Mouse (Mus musculus) G1E-ER4 (cell line): Measurements from ENCODE around the gene Cyp2d9. TPM values are rescaled to one million over a fixed set of nuclear protein-coding genes. Genes with fewer than 3 reads are reported as not detected.
"Not testable (repeated sequence)": the region's sequence is repeated elsewhere in the genome, so short reads cannot be mapped to it uniquely, and the experiment has no call there.

Experiments
- GATA1 ChIP-seq: IDR thresholded peaks from one replicate; pipeline ENCODE4 v1.8.0; 2012; ENCODE audit warnings: low read length, inconsistent platforms
- polyA plus RNA-seq: library from polyadenylated mRNA; stranded (reverse); fragments of >175 nt; gene quantifications from 2 replicates; pipeline ENCODE4 v1.2.3, GENCODE M21; 2012

The Cyp2d9 gene
- polyA plus RNA-seq, result not detected in 2 replicates

DNA sequence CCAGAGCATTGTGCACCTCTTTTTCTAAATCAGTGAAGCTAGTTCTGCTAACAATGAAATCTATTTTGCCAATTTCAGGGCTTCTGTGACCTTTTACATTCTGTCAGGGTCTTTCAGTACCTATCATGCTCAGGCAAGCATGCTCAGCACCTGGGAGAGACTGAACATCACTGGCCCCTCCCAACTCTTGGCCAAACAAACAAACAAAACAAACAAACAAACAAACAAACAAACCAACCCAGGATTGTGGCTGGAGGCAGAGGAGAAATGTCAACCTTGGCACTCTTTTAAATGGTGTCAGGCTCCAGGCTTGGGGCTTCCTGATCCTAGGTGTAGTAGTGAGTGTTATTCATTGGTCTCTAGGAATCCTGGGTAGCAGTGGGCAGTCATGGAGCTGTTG, at the start of gene Cyp2d9:
Gene Cyp2d9, plus strand, starts transcription at position 301 of the 400 bp plus-strand sequence.
- no peak for TF ChIP-seq GATA1

DNA sequence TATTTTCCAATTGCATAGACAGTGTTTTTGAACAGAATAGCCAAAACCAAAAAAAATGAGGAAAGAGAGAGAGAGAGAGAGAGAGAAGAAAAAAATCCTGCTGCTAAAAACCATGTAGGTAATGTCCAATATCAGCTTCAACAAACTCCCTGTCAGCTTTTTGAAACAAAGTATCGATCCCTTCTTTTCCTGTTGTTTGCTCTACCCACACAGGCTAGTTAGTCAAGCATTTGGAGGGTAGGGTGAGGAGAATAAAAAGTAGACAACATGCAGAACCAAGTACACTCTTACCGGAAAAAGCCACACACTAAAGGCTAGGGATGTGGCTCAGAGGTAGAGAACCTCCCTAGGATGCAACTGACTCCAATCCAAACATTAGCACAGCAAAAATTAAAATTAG, 47.5 kb upstream of the Cyp2d9 start:
- TF ChIP-seq GATA1, result no peak

DNA sequence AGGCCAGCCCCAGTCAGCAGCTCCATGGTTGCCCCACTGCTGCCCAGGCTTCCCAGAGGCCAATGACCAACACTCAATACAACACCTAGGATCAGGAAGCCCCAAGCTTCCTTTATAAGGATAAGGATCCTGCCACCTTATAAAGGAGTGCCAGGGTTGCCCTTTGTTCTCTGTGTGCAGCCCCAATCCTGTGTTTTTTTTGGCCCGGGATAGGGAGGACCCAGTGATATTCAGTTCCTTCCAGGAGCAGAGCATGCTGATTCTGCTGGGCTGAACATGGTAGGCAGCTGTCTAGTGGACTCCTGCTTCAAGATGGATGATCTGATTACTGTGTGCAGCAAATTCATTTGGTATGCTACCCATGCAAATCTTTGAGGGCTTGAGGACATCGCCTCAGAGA, 39.3 kb upstream of the Cyp2d9 start, which contains the start of gene Cyp2d11:
Gene Cyp2d11, minus strand, starts transcription at position 101 of the 400 bp plus-strand sequence.
- not testable (repeated sequence) for TF ChIP-seq GATA1

DNA sequence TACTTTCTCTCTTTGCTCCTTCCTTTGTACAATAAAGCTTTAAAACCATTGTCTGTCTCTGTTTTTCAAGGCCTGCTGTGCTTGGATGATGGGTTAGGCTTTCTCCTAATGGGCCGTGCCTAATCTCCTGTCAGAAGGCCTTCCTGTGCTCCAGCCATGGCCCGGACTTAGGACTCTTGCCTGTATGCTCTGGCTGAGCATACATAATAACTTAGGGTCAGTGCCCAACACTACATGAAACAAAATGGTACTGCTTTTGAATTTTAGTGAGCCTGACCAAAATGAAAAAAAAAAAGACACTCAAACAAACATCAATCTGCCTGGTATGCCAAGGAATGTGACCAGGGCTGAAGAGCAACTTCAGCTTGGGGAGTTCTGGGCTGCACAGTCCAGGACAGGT, 31.7 kb upstream of the Cyp2d9 start:
- no peak for TF ChIP-seq GATA1

DNA sequence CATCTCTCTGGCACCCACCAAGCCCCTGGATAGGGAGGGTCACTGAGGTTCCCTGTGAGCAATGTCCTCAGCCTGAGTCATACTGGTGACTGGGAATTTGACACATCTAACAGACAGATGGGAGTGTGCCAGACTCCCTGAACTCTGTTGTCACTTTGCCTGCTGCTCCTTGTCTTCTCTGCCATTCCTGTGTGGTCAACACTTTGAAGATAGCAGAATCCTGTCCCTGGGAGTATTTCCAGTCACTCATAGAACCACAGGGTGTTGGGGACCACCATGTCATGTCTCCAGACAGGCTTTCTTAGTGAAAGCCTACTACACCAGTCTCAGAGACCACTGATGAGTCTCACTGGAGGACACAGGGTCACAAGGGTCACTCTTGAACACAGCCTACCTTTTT, 31.1 kb upstream of the Cyp2d9 start:
- TF ChIP-seq GATA1, result no peak

DNA sequence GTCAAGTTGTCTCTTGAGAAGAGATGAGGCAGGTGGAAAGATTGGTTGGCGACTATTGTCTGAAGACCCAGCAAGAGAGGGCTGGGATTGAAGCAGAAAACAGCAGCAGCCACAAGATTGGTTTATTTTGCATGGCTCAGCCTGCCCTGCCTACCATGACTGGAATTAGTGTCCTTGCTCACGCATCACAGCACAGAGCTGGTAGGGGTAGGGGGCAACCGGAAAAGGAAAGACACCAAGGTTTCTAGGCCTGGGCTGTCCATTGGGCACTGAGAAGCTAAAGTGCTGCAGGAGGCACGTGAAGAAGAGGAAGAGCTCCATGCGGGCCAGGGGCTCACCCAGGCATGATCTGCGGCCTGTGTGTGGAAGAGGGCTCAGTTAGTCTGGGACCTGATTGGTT, 30.5 kb upstream of the Cyp2d9 start:
- no peak for TF ChIP-seq GATA1

DNA sequence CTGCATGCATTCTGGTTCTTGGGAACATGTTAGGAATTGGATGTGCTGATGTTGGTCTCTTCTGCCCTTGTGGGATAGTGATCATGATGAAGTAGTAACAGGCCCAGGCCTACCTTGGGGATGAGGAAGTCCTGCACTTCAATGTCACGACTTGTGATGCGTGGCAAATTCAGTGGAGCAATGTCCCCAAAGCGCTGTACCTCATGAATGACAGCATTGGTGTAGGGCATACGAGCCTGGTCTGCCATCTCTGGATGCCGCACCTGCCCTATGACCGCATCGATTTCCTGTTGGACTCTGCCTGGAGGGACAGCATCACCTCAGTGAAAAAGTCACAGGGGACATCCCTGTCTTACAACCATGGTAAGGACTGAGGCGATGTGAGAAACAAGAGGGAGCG, 29.6 kb upstream of the Cyp2d9 start:
- TF ChIP-seq GATA1, result no peak

DNA sequence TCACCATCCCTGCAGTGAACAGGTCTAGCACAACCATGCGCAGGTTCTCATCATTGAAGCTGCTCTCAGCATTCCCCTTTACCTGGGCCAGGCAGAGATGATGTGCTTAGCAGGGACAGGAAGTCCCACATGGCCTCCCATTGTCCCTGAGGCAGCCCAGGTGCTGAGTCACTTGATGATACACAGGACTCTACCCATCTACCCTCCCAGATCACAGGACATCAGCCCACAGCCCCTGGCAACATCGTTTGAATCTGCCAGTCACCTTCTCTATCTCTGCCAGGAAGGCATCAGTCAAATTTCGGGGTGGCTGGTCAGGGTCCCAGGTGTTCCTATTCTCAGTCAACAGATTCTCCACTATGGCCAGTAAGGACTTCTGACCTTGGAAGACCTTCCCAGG, 29.1 kb upstream of the Cyp2d9 start:
- TF ChIP-seq GATA1, result no peak

DNA sequence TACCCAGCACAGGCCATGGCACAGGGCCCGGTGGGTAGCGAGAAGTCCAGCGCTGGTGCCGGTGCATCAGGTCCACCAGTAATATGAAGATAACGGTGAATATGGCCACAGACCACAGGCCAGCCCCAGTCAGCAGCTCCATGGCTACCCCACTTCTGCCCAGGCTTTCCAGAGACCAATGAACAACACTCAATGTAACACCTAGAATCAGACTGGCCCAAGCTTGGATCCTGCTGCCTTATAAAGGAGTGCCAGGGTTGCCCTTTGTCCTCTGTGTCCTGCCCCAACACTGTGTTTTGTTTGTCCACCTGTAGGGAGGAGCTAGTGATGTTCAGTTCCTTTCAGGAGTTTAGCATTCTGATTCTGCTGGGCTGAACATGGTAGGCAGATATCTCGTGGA, 26.3 kb upstream of the Cyp2d9 start, which contains the start of gene Cyp2d10:
Gene Cyp2d10, minus strand, starts transcription at position 215 of the 400 bp plus-strand sequence.
- TF ChIP-seq GATA1, result no peak

DNA sequence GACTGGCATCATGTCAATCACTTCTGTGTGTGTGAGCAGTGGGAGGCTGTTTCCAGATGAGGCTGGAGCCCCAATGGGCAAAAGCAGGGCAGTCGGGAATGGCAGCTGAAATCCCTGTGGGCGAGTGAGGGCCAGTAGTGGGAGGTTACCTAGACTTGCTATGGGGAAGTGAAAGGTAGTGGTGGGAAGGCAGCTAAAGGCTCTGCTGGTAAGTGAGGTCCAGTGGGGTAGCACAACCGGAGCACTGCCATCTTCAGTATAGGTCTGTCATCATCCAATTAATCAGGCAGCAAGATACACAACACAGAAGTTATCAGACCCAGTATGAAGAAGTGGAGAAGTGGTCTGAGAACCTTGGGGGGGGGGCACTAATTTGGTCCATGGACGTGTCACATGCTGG, 25.7 kb upstream of the Cyp2d9 start:
- no peak for TF ChIP-seq GATA1

DNA sequence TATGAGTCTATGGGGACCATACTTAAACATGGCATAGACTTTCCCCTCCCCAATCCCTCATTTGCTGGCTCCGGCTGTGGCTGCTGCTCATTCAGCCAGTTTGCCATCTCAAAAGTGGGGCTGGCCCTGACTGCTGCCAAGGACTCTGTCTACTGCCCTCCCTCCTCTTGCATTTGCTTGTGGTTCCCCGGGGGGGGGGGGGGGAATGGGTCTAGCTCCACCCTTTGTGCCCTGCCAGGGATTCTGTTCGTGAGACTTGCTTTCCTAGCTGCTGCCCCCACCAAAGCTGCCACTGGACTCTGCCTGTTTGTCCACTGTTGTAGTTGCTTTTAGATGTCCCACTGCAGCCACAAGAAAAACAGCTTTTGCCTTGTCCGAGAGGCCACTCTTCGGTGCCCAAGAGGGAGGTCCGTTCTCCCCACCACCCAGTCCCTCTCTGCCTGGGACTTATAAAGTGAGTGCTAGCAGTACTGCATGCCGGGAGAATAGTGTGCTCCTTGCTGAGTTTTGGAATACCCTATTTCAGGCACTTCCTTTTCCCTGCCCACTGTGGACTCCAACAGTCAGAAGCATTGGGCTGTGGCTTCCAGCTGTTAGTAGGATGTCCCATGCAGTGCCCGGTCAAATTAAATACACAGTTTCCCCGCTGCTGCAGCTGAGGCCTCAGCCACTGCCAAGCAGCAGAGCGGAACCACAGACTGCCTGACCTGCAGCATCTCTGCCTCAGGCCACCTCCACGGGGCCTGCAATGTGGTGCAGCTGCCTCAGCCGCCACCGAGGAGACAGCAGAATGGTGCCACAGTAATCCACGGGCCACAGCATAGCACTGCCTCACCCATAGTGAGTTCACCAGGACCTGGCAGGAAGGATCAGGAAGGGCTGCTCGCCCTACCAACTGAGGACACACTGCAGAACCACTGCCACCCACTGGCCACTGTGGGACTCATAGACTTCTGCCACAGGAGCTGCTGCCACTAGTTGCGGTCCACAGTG, 16.1 kb upstream of the Cyp2d9 start:
- TF ChIP-seq GATA1, result no peak

DNA sequence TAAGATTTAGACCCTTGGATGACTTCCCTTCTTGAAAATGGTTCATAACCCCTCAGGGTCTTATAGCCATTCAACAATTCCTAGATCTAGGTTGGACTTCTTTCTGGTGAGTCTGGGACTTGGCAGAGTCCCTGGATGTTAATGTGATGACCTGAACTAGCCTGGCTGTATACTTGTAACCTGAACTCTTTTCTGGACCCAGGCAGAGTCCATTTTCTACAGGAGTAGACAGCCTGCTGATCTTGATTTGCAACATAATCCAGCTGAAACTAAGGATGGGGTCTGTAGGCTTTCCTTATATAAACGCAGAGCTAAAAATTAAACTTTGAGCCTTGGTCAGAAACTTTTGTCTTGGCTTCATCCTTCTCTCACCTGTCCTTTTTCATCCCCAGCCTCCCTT, 14.6 kb upstream of the Cyp2d9 start:
- no peak for TF ChIP-seq GATA1

DNA sequence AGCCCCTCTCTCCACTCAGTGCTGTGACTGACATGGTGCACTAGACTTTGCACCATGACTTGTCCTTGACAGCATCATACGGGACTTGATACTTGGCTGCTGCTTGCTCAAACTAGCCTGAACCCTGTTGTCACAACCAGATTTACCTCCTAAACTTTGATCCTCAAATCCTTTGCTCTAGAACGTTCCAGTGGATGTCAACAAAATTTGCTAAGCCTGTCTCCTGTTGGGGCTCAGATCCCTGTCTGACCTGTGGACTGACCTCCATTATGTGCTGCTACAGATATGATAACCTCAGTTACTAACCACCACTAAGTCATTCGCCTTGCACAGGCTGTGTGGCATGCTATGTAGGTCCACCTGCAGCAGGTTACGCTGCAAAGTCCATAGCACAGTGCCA, 10.3 kb upstream of the Cyp2d9 start:
- TF ChIP-seq GATA1, result no peak

DNA sequence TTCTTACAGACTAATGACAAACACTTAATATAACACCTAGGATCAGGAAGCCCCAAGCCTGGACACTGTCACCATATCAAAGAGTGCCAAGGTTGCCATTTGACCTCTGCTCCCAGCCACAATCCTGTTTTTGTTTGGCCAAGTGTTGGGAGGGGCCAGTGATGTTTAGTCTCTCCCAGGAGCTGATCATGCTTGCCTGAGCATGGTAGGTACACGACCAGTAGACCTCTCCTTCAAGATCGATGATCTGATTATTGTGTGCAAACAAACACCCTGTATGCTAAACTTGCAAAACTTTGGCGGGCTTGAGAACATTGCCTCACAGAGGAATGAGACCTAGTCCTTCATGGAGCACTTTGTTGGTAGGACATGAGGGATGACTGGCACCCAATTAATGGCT, 9.8 kb upstream of the Cyp2d9 start:
- no peak for TF ChIP-seq GATA1

DNA sequence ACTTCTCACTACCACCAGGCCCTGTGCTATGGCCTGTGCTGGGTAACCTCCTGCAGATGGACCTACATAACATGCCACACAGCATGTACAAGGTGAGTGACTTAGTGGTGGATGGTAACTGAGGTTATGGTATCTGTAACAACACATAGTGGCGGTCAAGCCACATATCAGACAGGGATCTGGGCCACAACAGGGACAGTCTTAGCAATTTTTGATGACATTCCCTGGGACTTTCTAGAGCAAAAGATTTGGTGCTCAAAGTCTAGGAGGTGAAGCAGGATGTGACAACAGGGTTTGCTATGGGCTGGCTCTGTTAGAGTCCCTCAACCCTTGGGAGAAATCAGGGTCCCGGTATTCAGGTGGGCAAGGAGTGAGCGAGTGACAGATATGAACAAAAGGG, 384 bp downstream of the Cyp2d9 start:
- TF ChIP-seq GATA1, result no peak

DNA sequence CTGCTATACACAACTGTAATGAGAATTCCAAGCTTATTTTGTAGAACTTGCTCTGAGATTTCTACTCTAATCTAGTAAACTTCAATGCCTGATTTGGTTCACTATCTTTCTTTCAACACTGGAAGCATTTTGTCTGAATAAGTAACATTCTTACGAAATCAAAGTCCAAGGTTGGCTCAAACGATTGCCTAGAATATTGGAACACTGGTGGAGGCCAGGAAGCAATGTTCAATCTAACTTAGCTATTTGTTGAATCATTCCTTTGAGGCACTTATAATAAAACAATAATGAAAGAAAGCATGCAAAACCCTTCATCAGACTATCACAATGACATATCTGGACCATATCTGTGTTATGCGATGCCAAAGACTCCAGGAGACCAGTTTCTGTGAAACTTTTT, 1.3 kb downstream of the Cyp2d9 start:
- no peak for TF ChIP-seq GATA1

DNA sequence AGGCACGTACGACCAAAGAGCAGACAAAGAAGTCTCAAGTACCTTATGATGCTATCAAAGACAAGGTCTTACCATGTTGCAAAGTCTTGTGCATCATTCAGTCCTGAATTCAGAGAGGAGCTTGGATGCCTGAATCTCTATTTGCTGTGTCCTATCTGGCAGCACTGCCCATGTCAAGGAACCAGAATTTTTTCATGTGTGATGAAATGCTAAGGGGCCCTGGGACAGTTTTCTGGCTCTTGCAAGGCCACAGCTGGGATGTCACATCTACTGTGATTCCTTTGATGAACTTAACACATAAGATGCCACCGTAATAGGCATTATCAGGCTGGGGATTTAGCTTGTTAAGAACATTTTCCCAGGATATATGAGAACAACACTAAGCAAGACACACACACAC, 1.8 kb downstream of the Cyp2d9 start:
- TF ChIP-seq GATA1, result no peak
